Mouse (Mus musculus) liver, embryonic 11.5 days (tissue): ENCODE measurements around the gene Dse. TPM values are rescaled to one million over a fixed set of nuclear protein-coding genes. Genes with fewer than 3 reads are reported as not detected.

ENCODE experiments used
- ATAC-seq: fragments of 200-750 bp; cut with Nextera tagmentation; replicated peaks from 2 replicates; pipeline ENCODE4 v1.8.0; 2017; ENCODE audit warnings: moderate number of reproducible peaks, mild to moderate bottlenecking, moderate TSS enrichment, moderate library complexity; ENCODE audit not compliant: low FRiP score
- DNase-seq: peaks from one replicate; pipeline ENCODE4 v3.0.0-alpha.2; 2017; ENCODE audit warnings: low spot score
- H3K27ac ChIP-seq: fragments of 300-500 bp; sonication (generic); 2 replicates; pipeline ENCODE4 v1.5.1; 2014; ENCODE audit warnings: mild to moderate bottlenecking, low read depth, low read length, control low read depth
- H3K27me3 ChIP-seq: fragments of 300-500 bp; sonication (generic); replicated peaks from 2 replicates; pipeline ENCODE4 v1.6.1; 2014; ENCODE audit warnings: low read length, mixed read lengths; ENCODE audit not compliant: control insufficient read depth, insufficient read depth
- H3K36me3 ChIP-seq: fragments of 300-500 bp; sonication (generic); 2 replicates; pipeline ENCODE4 v1.6.1; 2014; ENCODE audit warnings: mild to moderate bottlenecking, low read length, moderate library complexity, mixed read lengths; ENCODE audit not compliant: control insufficient read depth, insufficient read depth
- H3K4me1 ChIP-seq: fragments of 300-500 bp; sonication (generic); replicated peaks from 2 replicates; pipeline ENCODE4 v1.6.1; 2014; ENCODE audit warnings: low read length, mixed read lengths; ENCODE audit not compliant: control insufficient read depth, insufficient read depth
- H3K4me2 ChIP-seq: fragments of 300-500 bp; sonication (generic); 2 replicates; pipeline ENCODE4 v1.6.1; 2014; ENCODE audit warnings: mild to moderate bottlenecking, control low read depth, moderate library complexity
- H3K4me3 ChIP-seq: fragments of 300-500 bp; sonication (generic); 2 replicates; pipeline ENCODE4 v1.5.1; 2014; ENCODE audit warnings: low read depth, low read length, control low read depth
- H3K9ac ChIP-seq: fragments of 300-500 bp; sonication (generic); 2 replicates; pipeline ENCODE4 v1.6.1; 2014; ENCODE audit warnings: low read depth, low read length, control low read depth
- H3K9me3 ChIP-seq: fragments of 300-500 bp; sonication (generic); 2 replicates; pipeline ENCODE4 v1.6.1; 2016; ENCODE audit warnings: low read length, inconsistent platforms, mixed read lengths; ENCODE audit not compliant: control insufficient read depth
- WGBS: fragments of 180-500 bp; shearing (Covaris S2); extraction: QIAGEN DNeasy Blood & Tissue Kit; methylation state at CpG from one replicate; pipeline ENCODE4 v1.1.7; 2014; 5-methylcytosine and 5-hydroxymethylcytosine counted together
- polyA plus RNA-seq: library from polyadenylated mRNA; unstranded; fragments of >200 nt; fragmentation: Nextera tagmentation; extraction: Ambion mirVana; gene quantifications from 2 replicates; pipeline ENCODE4 v1.2.1, GENCODE M21; 2014

Gene Dse
- polyA plus RNA-seq, 1 experiment from 2014 or later = 14.9 TPM

- Histone ChIP-seq H3K4me2 (no peak overlapping the region), H3K4me1 (peaks cover 6% of the 10 kb centered on the region), H3K27ac (no peak overlapping the region), H3K9me3 (no peaks in the 10 kb centered on the region), H3K4me3 (no peak overlapping the region), H3K36me3 (no peaks in the 10 kb centered on the region), H3K9ac (no peak overlapping the region), H3K27me3 (no peaks in the 10 kb centered on the region)
- WGBS = 27% methylated on average over 2 of the region's 2 CpGs
- ATAC-seq = no peak
- no peak for DNase-seq
These were observed 26.6 kb upstream of the Dse start for GRCm38 (mm10) chr10:34233931-34234745.

DNA sequence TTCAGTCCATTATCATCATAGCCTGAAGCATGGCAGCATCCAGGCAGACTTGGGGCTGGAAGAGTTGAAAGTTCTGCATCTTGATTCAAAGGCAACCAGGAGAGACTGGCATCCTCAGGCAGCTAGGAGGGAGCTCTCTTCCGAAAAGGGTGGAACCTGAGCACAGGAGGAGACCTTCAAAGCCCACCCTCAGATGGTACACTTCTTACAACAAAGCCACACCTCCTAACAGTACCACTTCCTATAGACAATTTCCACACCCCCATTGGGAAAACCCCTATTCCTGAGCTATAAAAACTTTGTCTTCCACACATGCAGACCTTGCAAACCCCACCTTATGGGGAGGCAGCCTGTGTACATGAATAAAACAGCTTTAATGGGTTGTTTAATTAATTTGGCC lies 25.9 kb upstream of the Dse start:
- Histone ChIP-seq H3K27me3 (no peaks in the 10 kb centered on the region), H3K4me1 (peaks cover 6% of the 10 kb centered on the region; the same call in 1 of the 2 replicates), H3K4me3 (no peak overlapping the region), H3K36me3 (no peaks in the 10 kb centered on the region), H3K9ac (no peak overlapping the region), H3K4me2 (no peak overlapping the region), H3K9me3 (no peaks in the 10 kb centered on the region), H3K27ac (no peak overlapping the region)
- WGBS = 77% methylated on average over 1 of the region's 1 CpGs
- no peak for DNase-seq
- ATAC-seq = no peak

GRCm38 (mm10) chr10:34230121-34230675 lies 22.7 kb upstream of the Dse start:
- no peak for DNase-seq
- Histone ChIP-seq H3K36me3 (no peaks in the 10 kb centered on the region), H3K27ac (no peak overlapping the region), H3K4me2 (no peak overlapping the region), H3K4me1 (no peaks in the 10 kb centered on the region), H3K27me3 (no peaks in the 10 kb centered on the region), H3K9ac (no peak overlapping the region), H3K4me3 (no peak overlapping the region), H3K9me3 (no peaks in the 10 kb centered on the region)
- ATAC-seq = no peak
- WGBS = 44% methylated on average over 5 of the region's 5 CpGs

DNA sequence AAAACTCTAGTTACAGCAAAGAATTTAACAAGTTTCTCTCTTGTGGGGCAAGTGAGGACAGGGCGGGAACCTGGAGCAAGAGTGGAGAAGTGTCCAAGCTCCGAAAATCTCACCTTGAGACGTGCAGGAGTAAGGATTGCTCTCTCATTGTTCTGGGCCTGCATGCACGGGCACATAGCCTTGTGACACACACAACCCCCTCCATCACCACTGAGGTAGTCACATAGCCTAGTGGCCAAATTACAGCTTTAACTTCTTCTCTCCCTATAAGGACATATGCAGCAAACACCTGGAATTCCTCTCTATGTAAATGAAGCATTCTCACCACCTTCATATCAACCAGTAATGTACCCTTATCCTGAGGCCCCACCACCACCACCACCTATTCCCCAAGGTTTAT lies 22.0 kb upstream of the Dse start:
- Histone ChIP-seq H3K27me3 (no peaks in the 10 kb centered on the region), H3K9ac (no peak overlapping the region), H3K9me3 (no peaks in the 10 kb centered on the region), H3K36me3 (no peaks in the 10 kb centered on the region), H3K4me1 (no peaks in the 10 kb centered on the region), H3K4me2 (no peak overlapping the region), H3K27ac (no peak overlapping the region), H3K4me3 (no peak overlapping the region)
- ATAC-seq (no peak), DNase-seq (no peak)
- WGBS = 80% methylated on average over 4 of the region's 4 CpGs

DNA sequence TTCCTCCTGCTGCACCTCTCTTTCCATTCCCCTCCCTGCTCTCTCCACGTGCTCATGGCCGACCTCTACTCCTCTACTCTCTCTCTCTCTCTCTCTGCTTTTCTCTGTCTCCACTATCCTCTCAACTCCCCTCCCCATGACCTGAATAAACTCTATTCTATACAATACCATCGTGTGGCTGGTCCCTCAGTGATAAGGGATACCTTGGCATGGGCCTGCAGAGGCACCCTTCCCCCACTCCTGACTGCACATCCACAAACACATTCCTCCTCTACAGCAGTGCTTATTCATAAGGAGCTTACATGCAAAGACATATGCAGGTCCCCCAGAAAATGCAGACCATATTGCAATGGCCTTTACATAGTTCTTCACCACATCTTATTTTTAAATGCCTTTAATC lies 16.1 kb upstream of the Dse start:
- DNase-seq (no peak), ATAC-seq (peak; percentile 82)
- Histone ChIP-seq H3K9me3 (no peaks in the 10 kb centered on the region), H3K9ac (no peak overlapping the region), H3K36me3 (no peaks in the 10 kb centered on the region), H3K27ac (no peak overlapping the region), H3K4me2 (no peak overlapping the region), H3K4me1 (no peaks in the 10 kb centered on the region), H3K27me3 (no peaks in the 10 kb centered on the region), H3K4me3 (no peak overlapping the region)
- WGBS = 36% methylated on average over 3 of the region's 3 CpGs

DNA sequence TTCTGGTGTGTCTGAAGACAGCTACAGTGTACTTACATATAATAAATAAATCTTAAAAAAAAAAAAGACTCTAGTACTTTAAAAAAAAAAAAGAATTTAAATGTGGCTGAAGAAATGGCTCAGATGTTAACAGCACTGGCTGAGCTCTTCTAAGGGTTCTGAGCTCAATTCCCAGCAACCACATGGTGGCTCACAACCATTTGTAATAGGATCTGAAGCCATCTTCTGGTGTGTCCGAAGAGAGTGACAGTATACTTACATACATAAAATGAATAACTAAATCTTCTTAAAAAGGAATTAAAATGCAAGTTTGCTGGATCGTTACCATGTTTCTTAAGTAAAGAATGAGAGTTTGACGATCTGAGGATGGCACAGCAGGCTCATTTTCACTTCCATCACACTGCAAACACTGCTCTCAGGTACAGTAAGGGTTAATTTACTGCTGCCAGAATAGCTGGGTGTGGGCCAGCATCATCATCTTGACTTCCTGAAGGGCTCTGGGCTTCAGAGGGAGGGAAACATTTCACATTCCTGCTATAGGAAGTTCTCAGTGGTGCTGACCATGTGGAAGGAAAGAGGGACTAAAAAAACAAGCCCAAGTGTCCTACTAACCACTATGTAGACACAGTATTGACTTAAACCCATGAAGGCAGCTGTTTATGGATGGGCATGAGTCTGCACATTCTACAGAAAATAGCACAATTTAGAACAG lies 14.6 kb upstream of the Dse start:
- DNase-seq (no peak), ATAC-seq (no peak; the same call in 1 of the 2 replicates)
- Histone ChIP-seq H3K27ac (no peak overlapping the region), H3K4me1 (no peaks in the 10 kb centered on the region), H3K27me3 (no peaks in the 10 kb centered on the region), H3K4me2 (no peak overlapping the region), H3K4me3 (no peak overlapping the region), H3K36me3 (no peaks in the 10 kb centered on the region), H3K9me3 (no peaks in the 10 kb centered on the region), H3K9ac (no peak overlapping the region)
- WGBS = 49% methylated on average over 3 of the region's 3 CpGs

GRCm38 (mm10) chr10:34218191-34218590 lies 10.7 kb upstream of the Dse start:
- H3K9ac ChIP-seq = no peak overlapping the region
- no peak overlapping the region for H3K27ac ChIP-seq
- no peaks in the 10 kb centered on the region for H3K4me1 ChIP-seq
- H3K36me3 ChIP-seq = no peaks in the 10 kb centered on the region
- no peak overlapping the region for H3K4me3 ChIP-seq
- WGBS = 89% methylated on average over 3 of the region's 3 CpGs
- no peaks in the 10 kb centered on the region for H3K27me3 ChIP-seq
- no peaks in the 10 kb centered on the region for H3K9me3 ChIP-seq
- H3K4me2 ChIP-seq = no peak overlapping the region
- ATAC-seq (no peak), DNase-seq (no peak)

GRCm38 (mm10) chr10:34215667-34216066 lies 8.2 kb upstream of the Dse start:
- H3K4me3 ChIP-seq = no peak overlapping the region
- no peak overlapping the region for H3K9ac ChIP-seq
- H3K36me3 ChIP-seq = no peaks in the 10 kb centered on the region
- no peaks in the 10 kb centered on the region for H3K4me1 ChIP-seq
- ATAC-seq (no peak), DNase-seq (no peak)
- WGBS = 40% methylated on average over 1 of the region's 1 CpGs
- H3K4me2 ChIP-seq = no peak overlapping the region
- H3K27ac ChIP-seq = no peak overlapping the region
- H3K27me3 ChIP-seq = no peaks in the 10 kb centered on the region
- no peaks in the 10 kb centered on the region for H3K9me3 ChIP-seq
